Mouse (Mus musculus) olfactory bulb, adult 2 months (tissue): ENCODE data around the gene Crtam. TPM values are rescaled to one million over a fixed set of nuclear protein-coding genes. Genes with fewer than 3 reads are reported as not detected.

ENCODE experiments used
- H3K27ac ChIP-seq: fragments of 200-500 bp; 2 replicates; pipeline ENCODE4 v1.5.1; 2012; ENCODE audit warnings: low read depth, low read length; ENCODE audit not compliant: insufficient read depth
- H3K4me1 ChIP-seq: fragments of 200-500 bp; 2 replicates; pipeline ENCODE4 v1.6.1; 2012; ENCODE audit warnings: low read length; ENCODE audit not compliant: control insufficient read depth, insufficient read depth
- H3K4me3 ChIP-seq: fragments of 200-500 bp; 2 replicates; pipeline ENCODE4 v1.5.1; 2012; ENCODE audit warnings: mild to moderate bottlenecking, low read depth, low read length, moderate library complexity; ENCODE audit not compliant: insufficient read depth
- CTCF ChIP-seq: fragments of 200-500 bp; IDR thresholded peaks from 2 replicates; pipeline ENCODE4 v1.5.1; 2012; ENCODE audit warnings: low read depth, mild to moderate bottlenecking, low read length, moderate library complexity; ENCODE audit not compliant: insufficient read depth
- POLR2A ChIP-seq: fragments of 200-500 bp; IDR thresholded peaks from 2 replicates; pipeline ENCODE4 v1.6.1; 2012; ENCODE audit warnings: mild to moderate bottlenecking, low read depth, low read length, moderate library complexity; ENCODE audit not compliant: insufficient read depth
- WGBS: fragments of 180-500 bp; shearing (Covaris S2); methylation state at CpG from one replicate; pipeline ENCODE4 v1.1.7; 2018; 5-methylcytosine and 5-hydroxymethylcytosine counted together
- polyA plus RNA-seq: library from polyadenylated mRNA; stranded (reverse); fragments of >200 nt; gene quantifications from 2 replicates; pipeline ENCODE4 v1.2.4, GENCODE M21; 2012; ENCODE audit warnings: low replicate concordance; ENCODE audit not compliant: missing spikeins, insufficient read depth, insufficient read length

Gene Crtam
- polyA plus RNA-seq, 1 experiment: not detected

DNA sequence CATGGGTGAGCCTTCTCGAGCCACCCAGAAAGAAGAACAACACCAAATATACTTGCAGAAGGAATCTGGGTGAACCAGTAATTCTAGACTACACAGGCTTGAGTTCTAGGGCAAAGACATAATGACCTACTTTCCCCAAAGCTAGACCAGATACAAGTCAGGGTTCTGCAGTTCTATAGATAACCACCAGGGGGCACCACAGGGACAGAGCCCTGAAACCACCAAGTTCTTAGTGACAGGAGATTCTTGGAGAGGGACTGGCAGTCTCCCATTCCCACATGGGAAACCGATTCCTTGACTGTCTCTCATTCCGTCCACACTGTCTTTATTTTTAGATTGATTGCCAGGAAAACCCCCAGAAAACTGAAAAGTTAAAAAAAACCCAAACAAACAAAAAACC is 40.2 kb upstream of the Crtam start:
- H3K4me1 ChIP-seq: peaks cover 10% of the 10 kb centered on the region
- TF ChIP-seq CTCF (0 out of 2 replicates have a peak, but pooled peaks have one; percentile 13), POLR2A (no peak)
- 9% methylated on average over 3 of the region's 3 CpGs for WGBS
- no peak overlapping the region for H3K27ac ChIP-seq
- no peak overlapping the region for H3K4me3 ChIP-seq

DNA sequence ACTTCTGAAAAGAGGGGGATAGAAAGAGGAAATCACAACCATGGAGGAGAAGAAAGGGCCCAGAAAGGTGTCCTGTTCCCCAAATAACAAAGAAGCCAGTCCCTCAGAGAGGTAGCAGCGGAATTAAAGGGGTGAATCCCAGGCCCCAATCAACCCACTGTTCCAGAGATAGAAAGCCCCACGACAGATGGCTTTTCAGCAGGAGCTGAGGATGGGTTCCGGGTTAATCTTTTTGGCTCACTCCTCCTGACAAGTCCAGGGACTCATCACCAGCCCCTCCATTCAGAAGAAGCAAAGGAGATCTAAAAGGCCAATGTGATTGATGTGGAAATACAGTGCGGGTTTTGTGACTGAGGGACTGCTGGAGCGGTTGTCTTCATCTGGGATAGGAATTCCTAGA is 39.2 kb upstream of the Crtam start:
- Histone ChIP-seq H3K4me1 (peaks cover 5% of the 10 kb centered on the region), H3K4me3 (no peak overlapping the region), H3K27ac (no peak overlapping the region)
- WGBS: 88% methylated on average over 5 of the region's 5 CpGs
- TF ChIP-seq CTCF (no peak), POLR2A (no peak)

DNA sequence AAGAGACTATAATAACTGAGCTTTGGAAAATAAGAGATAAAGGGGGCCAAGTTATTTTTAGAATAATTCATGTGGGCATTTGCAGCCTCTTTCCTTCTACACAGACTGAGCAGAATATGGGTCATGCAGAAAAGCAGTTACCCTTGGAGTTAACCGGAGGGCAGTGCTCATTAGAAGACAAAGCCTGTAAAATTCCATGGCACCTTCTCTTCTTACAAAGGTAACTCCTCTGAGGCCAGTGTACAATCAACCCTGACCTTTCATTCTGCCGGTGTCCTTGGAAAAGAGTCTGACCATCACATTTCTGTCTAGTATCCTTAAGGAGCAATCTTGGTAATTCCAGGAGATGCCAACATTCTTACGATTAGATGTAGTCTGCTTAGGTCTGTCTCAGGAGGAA is 37.0 kb upstream of the Crtam start:
- no peak for TF ChIP-seq POLR2A
- no peak for TF ChIP-seq CTCF
- Histone ChIP-seq H3K4me3 (no peak overlapping the region), H3K4me1 (no peaks in the 10 kb centered on the region; the same call in 1 of the 2 replicates), H3K27ac (peak overlapping the region; percentile 42)
- 74% methylated on average over 3 of the region's 3 CpGs for WGBS

DNA sequence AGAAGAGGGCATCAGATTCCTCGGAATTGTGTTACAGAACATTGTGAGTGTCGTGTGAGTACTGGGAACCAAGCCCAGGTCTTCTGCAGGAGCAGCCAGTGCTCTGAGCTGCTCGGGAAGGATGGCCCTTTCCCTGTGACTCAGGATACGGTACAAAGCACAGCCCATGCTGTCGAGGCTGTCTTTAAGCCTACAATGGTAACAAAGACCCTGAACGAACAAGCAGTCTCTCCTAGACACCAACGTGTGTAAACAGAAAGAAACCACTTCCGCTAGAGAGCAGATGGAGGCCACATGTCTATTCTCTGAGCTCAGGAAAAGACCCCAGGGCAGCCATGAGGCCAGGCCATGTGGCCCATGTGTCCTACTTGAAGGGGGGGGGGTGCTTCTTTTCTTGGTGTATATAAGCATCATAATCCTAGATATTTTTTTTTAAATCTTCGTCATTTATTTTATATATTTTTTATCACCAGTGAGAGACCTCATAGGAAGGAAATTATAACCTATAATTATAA is 33.8 kb upstream of the Crtam start:
- Histone ChIP-seq H3K4me1 (peaks cover 6% of the 10 kb centered on the region), H3K4me3 (no peak overlapping the region), H3K27ac (no peak overlapping the region)
- WGBS: 58% methylated on average over 9 of the region's 9 CpGs
- TF ChIP-seq CTCF (no peak), POLR2A (no peak)

DNA sequence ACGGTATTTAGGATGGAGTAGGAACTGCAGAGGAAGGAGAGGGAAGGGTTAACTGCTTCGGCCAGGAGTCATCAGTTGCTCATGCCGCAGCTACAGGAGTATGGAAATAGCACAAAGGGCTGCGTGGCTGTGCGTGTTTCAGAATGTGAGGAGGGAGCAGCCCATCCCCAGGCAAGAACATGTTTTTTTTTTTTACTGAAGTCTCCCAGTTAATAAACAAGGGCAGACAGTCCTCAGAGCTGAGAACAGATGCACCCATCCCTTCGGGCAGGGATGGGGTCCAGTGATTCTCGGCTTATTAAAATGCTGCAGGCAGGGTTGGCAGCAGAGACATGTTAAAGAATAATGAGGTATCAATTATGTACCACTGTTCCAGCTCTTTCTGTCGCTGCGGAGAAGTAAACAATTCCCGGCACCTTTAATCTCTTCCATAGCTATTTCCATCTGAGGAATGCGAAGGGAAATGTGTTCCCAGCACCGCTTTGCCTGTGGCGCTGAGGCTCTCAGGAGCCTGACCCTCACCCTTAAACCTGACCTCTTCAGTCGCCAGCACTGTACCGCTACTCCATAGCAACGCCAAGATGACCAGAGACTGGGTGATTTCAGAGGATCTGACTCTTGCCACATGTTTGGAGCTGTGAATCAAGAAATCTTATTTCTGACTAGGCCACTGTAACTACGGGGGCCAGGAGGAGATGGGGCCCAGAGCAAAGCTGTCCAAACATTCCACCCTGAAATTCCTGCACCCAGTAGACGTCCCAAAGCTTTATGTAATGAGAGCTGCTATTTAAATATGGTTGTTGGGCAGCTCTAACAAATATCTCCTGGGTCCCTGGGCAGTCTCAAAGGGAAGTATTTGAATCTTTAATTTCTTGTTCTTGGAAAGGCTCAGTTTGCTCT is 27.4 kb upstream of the Crtam start:
- no peak overlapping the region for H3K4me3 ChIP-seq
- 34% methylated on average over 18 of the region's 18 CpGs for WGBS
- TF ChIP-seq POLR2A (no peak), CTCF (no peak)
- H3K4me1 ChIP-seq: peaks cover 15% of the 10 kb centered on the region
- H3K27ac ChIP-seq: peak overlapping the region; percentile 36

DNA sequence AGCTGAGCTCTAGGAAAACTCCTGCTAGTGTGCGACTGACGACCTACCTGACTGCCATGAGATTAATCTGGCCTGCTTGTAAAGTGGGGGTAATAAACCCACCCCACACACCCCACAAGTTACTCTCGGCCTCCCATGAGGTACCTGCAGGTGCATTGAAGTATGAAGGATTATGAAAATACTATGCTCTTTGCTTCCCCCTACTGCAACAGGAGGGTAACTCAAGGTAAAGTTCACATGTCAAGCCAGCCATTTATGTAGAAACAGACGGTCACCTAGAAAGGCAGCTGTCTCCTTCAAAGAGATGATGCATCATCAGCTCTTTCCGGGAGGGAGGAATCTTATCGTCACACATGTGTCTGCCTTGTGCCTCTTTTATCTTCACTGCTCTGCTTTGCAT is 25.4 kb upstream of the Crtam start:
- TF ChIP-seq POLR2A: no peak
- TF ChIP-seq CTCF: no peak
- no peak overlapping the region for H3K4me3 ChIP-seq
- H3K27ac ChIP-seq: no peak overlapping the region
- H3K4me1 ChIP-seq: peaks cover 15% of the 10 kb centered on the region
- WGBS: 82% methylated on average over 6 of the region's 6 CpGs

DNA sequence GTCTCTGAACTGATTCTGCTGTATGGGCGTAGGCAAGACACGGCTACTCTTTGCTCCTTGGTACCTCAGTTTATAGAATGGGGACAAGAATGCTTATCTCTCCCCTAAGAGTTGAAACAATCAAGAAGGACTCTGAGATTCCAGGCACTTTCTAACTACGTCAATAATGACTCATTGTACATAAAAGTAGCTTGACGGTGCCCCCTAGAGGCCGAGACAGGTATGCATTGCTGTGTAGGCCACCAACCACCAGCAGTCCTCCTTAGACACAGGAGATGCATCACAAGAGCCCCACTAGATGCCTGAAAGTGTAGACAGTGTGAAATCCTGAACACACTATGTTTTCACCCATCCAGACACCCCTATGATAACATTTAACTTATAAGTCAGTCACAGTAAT is 24.0 kb upstream of the Crtam start:
- TF ChIP-seq POLR2A (no peak), CTCF (no peak)
- H3K27ac ChIP-seq: no peak overlapping the region
- peaks cover 9% of the 10 kb centered on the region for H3K4me1 ChIP-seq
- WGBS: 39% methylated on average over 5 of the region's 5 CpGs
- H3K4me3 ChIP-seq: no peak overlapping the region

DNA sequence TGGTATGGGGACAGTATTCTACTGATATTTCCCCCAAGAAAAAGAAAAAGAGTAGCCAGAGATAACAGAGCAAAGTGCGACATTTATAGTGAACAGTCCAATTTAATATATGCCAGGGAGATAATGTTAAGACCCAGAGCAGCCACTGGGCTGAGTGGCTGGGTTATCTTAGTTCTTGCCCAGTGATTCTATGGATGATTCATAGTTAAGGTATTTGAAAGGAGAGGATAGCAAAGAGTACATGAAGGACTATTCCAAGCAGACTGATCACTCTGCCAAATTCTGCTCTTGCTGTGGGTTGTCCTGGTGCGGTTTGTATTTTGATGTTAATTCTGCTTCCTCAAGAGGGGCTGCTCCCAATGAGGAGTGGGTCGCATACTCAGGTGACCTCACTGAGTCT is 17.3 kb upstream of the Crtam start:
- Histone ChIP-seq H3K4me1 (no peaks in the 10 kb centered on the region), H3K27ac (no peak overlapping the region), H3K4me3 (no peak overlapping the region)
- TF ChIP-seq CTCF: no peak
- no peak for TF ChIP-seq POLR2A
- 80% methylated on average over 3 of the region's 3 CpGs for WGBS

DNA sequence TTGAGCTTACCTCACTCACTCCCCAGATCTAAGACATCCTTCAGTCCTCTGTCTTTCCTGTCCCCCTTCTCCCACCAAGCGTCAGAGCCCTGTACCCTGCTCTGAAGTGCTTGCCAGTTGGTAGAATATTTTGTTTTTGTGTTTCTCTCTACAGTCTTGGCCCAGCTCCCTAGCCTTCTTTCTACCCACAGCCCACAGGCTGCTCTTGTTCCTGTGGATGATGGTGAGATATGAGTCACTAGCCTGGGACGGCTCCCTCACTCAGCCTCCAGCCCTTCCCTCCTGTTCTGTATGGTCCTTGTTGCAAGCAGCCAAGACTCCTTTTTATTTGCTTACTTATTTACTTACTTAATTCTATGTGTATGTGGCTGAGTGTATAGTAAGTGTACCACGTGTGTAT is 16.1 kb upstream of the Crtam start:
- Histone ChIP-seq H3K4me3 (no peak overlapping the region), H3K4me1 (no peaks in the 10 kb centered on the region), H3K27ac (peak overlapping the region; percentile 20; the same call in 1 of the 2 replicates)
- WGBS: 33% methylated on average over 3 of the region's 3 CpGs
- TF ChIP-seq CTCF (no peak), POLR2A (no peak)
